Comparison of ENCODE assay signal across 9 mouse cellular contexts in the genomic region with DNA sequence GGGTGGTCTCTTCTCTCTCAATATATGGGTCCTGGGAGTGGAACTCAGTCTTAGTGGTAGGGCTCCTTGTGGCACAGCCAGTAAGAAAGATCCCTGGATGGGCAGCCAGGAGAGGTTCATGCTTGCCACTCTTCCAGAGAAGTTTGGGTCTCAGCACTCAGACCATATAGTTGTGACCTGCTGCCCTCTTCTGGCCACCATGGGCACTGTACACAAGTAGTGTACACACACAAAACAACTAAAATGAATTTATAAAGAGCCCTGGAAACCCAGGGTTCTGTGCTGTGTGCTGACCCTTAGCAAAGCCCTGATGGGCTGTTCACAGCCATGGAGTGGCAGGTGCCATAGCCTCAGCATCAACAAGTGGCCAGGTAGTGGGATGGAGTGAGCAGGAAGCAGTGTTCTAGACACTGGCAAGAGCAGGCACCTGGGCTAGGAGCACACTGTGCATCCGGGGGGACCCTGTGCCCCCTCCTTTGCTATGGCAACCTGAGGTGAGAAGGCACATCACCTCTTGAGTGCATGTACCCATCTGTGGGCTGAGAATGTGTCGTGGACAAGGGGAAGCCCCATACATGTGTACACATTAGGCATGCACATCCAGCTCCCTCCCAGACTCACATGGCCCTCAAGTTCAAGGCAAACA. TPM values are rescaled to one million over a fixed set of nuclear protein-coding genes. Genes with fewer than 3 reads are reported as not detected.
DNase-seq lines count a peak whose midpoint lies in the region; ATAC-seq and TF ChIP-seq lines count a peak whose summit lies in the region.
"Had no signal": no experiment of that assay in that cellular context is flagged by ENCODE, and none has a peak within 500 bp of the region (broad histone marks: within the 10 kb centered on the region; RNA-seq: fewer than 3 reads in every experiment).

No protein-coding gene starts in this region.

- TF ChIP-seq CTCF in heart, postnatal 0 days (IDR thresholded peaks at IDR 0.05; ENCODE audit: low read depth) = peak; percentile 64

- TF ChIP-seq EP300 in heart, postnatal 0 days (IDR thresholded peaks at IDR 0.05; ENCODE audit: low read depth) = no peak

- WGBS in heart, postnatal 0 days = 83% methylated on average over 2 of the region's 2 CpGs

- intact Hi-C loops in left cerebral cortex, postnatal 4 days (cut with DNase I) = no loop called here
- intact Hi-C loops in left cerebral cortex, postnatal 10 days (cut with DNase I) = no loop called here

- no peaks in the 10 kb centered on the region for H3K9me3 ChIP-seq in heart, postnatal 0 days (replicated peaks; ENCODE audit: control insufficient read depth, low read length)
- H3K9me3 ChIP-seq: heart, embryonic 13.5 days had no signal

- 0 out of 2 replicates have a peak, but pooled peaks cover 6% of the 10 kb centered on the region for H3K4me1 ChIP-seq in heart, postnatal 0 days (ENCODE audit: control insufficient read depth, insufficient read depth)

- no peaks in the 10 kb centered on the region for H3K27me3 ChIP-seq in heart, postnatal 0 days (ENCODE audit: control insufficient read depth, insufficient read depth, low read length)
- H3K27me3 ChIP-seq: heart, embryonic 13.5 days had no signal

- no peak overlapping the region for H3K4me2 ChIP-seq in heart, postnatal 0 days (ENCODE audit: low read depth, low read length)
- H3K4me2 ChIP-seq: heart, embryonic 13.5 days had no signal

- H3K36me3 ChIP-seq in heart, postnatal 0 days (replicated peaks; ENCODE audit: control insufficient read depth, insufficient read depth, low read length) = peaks cover 17% of the 10 kb centered on the region

- H3K27ac ChIP-seq in heart, postnatal 0 days (ENCODE audit: low read depth) = no peak overlapping the region
- H3K27ac ChIP-seq: heart, embryonic 13.5 days had no signal

- no peak overlapping the region for H3K4me3 ChIP-seq in heart, postnatal 0 days (ENCODE audit: low read depth, low read length)
- H3K4me3 ChIP-seq: heart, embryonic 13.5 days had no signal

- no peak overlapping the region for H3K9ac ChIP-seq in heart, postnatal 0 days (replicated peaks; ENCODE audit: low read depth, low read length)
- H3K9ac ChIP-seq: heart, embryonic 13.5 days had no signal

- peak; percentile 39 to 41 for DNase-seq in cerebellum, adult 18-20 months
- DNase-seq in cerebellum, adult 11 months = no peak
- peak; percentile 62 for DNase-seq in left cerebral cortex, postnatal 4 days
- DNase-seq in left cerebral cortex, postnatal 10 days (ENCODE audit: extremely low spot score in 1 of 2, low spot score in 2 of 2) = no peak
- DNase-seq in adrenal gland, postnatal 14 days = peak; percentile 81
- DNase-seq in heart, postnatal 0 days (ENCODE audit: low spot score) = peak; percentile 54
- DNase-seq in lung, postnatal 25 days (ENCODE audit: low spot score) = peak; percentile 70
- peak; percentile 58 for DNase-seq in thymus, postnatal 0 days (ENCODE audit: low spot score)

- ATAC-seq in heart, postnatal 0 days (ENCODE audit: insufficient read depth, low read depth) = no peak

RNA-seq across cellular contexts. Expression of a gene that starts 2.6 kb away (rescaled TPM):
- total RNA-seq in left cerebral cortex, postnatal 4 days (2021) = 10 to 100 TPM; 14.9 to 15.6 TPM
- total RNA-seq in left cerebral cortex, postnatal 10 days (2021) = 10 to 100 TPM; 16.8 to 20.8 TPM
- total RNA-seq in adrenal gland, postnatal 14 days (2021) = 13.9 and 18.3 TPM in 2 replicates
- total RNA-seq in heart, postnatal 0 days (2014; rRNA removed; ENCODE audit: low replicate concordance) = 15.5 and 27.4 TPM in 2 replicates
- polyA plus RNA-seq in heart, postnatal 0 days (2015; fragmentation: Nextera tagmentation; extraction: Ambion mirVana) = 19.9 and 21.1 TPM in 2 replicates
- 28.8 and 29.5 TPM in 2 replicates for polyA plus RNA-seq in thymus, postnatal 0 days (2015; fragmentation: Nextera tagmentation; extraction: Ambion mirVana)

RNA-seq across cellular contexts. Expression of a gene that starts 18.5 kb away (rescaled TPM):
- 1 to 10 TPM; 2.1 to 2.6 TPM for total RNA-seq in left cerebral cortex, postnatal 4 days (2021)
- total RNA-seq in left cerebral cortex, postnatal 10 days (2021) = 1 to 10 TPM; 1.6 TPM
- 5.7 and 10.9 TPM in 2 replicates for total RNA-seq in adrenal gland, postnatal 14 days (2021)
- 13.9 and 18.9 TPM in 2 replicates for total RNA-seq in heart, postnatal 0 days (2014; rRNA removed; ENCODE audit: low replicate concordance)
- polyA plus RNA-seq in heart, postnatal 0 days (2015; fragmentation: Nextera tagmentation; extraction: Ambion mirVana) = 5.7 and 6.0 TPM in 2 replicates
- polyA plus RNA-seq in thymus, postnatal 0 days (2015; fragmentation: Nextera tagmentation; extraction: Ambion mirVana) = 3.5 and 3.7 TPM in 2 replicates

RNA-seq across cellular contexts. Expression of a gene that starts 28.4 kb away (rescaled TPM):
- 10 to 100 TPM; 80.8 to 88.0 TPM for total RNA-seq in left cerebral cortex, postnatal 4 days (2021)
- 100 to 1,000 TPM; 110 to 116 TPM for total RNA-seq in left cerebral cortex, postnatal 10 days (2021)
- total RNA-seq in adrenal gland, postnatal 14 days (2021) = 32.4 and 40.5 TPM in 2 replicates
- total RNA-seq in heart, postnatal 0 days (2014; rRNA removed; ENCODE audit: low replicate concordance) = 31.2 and 32.4 TPM in 2 replicates
- 3.7 and 4.1 TPM in 2 replicates for polyA plus RNA-seq in heart, postnatal 0 days (2015; fragmentation: Nextera tagmentation; extraction: Ambion mirVana)
- 5.6 and 9.6 TPM in 2 replicates for polyA plus RNA-seq in thymus, postnatal 0 days (2015; fragmentation: Nextera tagmentation; extraction: Ambion mirVana)

RNA-seq across cellular contexts. Expression of a gene that starts 37.5 kb away (rescaled TPM):
- 10 to 100 TPM; 84.9 to 87.6 TPM for total RNA-seq in left cerebral cortex, postnatal 4 days (2021)
- 10 to 100 TPM; 60.4 to 71.5 TPM for total RNA-seq in left cerebral cortex, postnatal 10 days (2021)
- total RNA-seq in adrenal gland, postnatal 14 days (2021) = 47.1 and 52.7 TPM in 2 replicates
- 21.4 and 29.5 TPM in 2 replicates for total RNA-seq in heart, postnatal 0 days (2014; rRNA removed; ENCODE audit: low replicate concordance)
- 2.9 and 3.0 TPM in 2 replicates for polyA plus RNA-seq in heart, postnatal 0 days (2015; fragmentation: Nextera tagmentation; extraction: Ambion mirVana)
- 4.9 and 5.7 TPM in 2 replicates for polyA plus RNA-seq in thymus, postnatal 0 days (2015; fragmentation: Nextera tagmentation; extraction: Ambion mirVana)

RNA-seq across cellular contexts. Expression of a gene that starts 38.8 kb away (rescaled TPM):
- total RNA-seq in left cerebral cortex, postnatal 4 days (2021) = 100 to 1,000 TPM; 323 to 344 TPM
- total RNA-seq in left cerebral cortex, postnatal 10 days (2021) = 100 to 1,000 TPM; 219 to 220 TPM
- total RNA-seq in adrenal gland, postnatal 14 days (2021) = 250 and 278 TPM in 2 replicates
- 103 and 123 TPM in 2 replicates for total RNA-seq in heart, postnatal 0 days (2014; rRNA removed; ENCODE audit: low replicate concordance)
- 131 and 139 TPM in 2 replicates for polyA plus RNA-seq in heart, postnatal 0 days (2015; fragmentation: Nextera tagmentation; extraction: Ambion mirVana)
- 418 and 429 TPM in 2 replicates for polyA plus RNA-seq in thymus, postnatal 0 days (2015; fragmentation: Nextera tagmentation; extraction: Ambion mirVana)

Comparison
In these comparisons a context has a peak if more than half of its experiments do, and no peak if none do; other contexts are left out.
1. DNase-seq: peak in cerebellum, adult 18-20 months (2 of 2), left cerebral cortex, postnatal 4 days (single experiment), adrenal gland, postnatal 14 days (single experiment), heart, postnatal 0 days (single experiment), lung, postnatal 25 days (single experiment) and thymus, postnatal 0 days (single experiment); none in cerebellum, adult 11 months (single experiment) and left cerebral cortex, postnatal 10 days (0 of 2).